Mouse (Mus musculus) liver, adult (tissue): ENCODE measurements around the gene Lsamp.

Source experiments
- GATA4 ChIP-seq: IDR thresholded peaks from 2 replicates; pipeline ENCODE4 v1.6.1; 2014; ENCODE audit warnings: mild to moderate bottlenecking, low read length; ENCODE audit not compliant: insufficient replicate concordance

Gene Lsamp

GRCm38 (mm10) chr16:40187987-40188590 is 203.9 kb downstream of the Lsamp start:
- no peak for TF ChIP-seq GATA4

- TF ChIP-seq GATA4: no peak
Measured at GRCm38 (mm10) chr16:40194401-40194800, 210.2 kb downstream of the Lsamp start.

GRCm38 (mm10) chr16:40194839-40195238 is 210.7 kb downstream of the Lsamp start:
- no peak for TF ChIP-seq GATA4

- no peak for TF ChIP-seq GATA4
Measured at GRCm38 (mm10) chr16:40228627-40229026, 244.5 kb downstream of the Lsamp start.

- no peak for TF ChIP-seq GATA4
Measured at GRCm38 (mm10) chr16:40233066-40233465, 248.9 kb downstream of the Lsamp start.

- no peak for TF ChIP-seq GATA4
Measured at GRCm38 (mm10) chr16:40234151-40234895, 250.2 kb downstream of the Lsamp start.

- no peak for TF ChIP-seq GATA4
Measured at GRCm38 (mm10) chr16:40271859-40272258, 287.7 kb downstream of the Lsamp start.

- TF ChIP-seq GATA4: no peak
Measured at GRCm38 (mm10) chr16:40290132-40290531, 306.0 kb downstream of the Lsamp start.

- no peak for TF ChIP-seq GATA4
Measured at GRCm38 (mm10) chr16:40294296-40294882, 310.2 kb downstream of the Lsamp start.

- TF ChIP-seq GATA4: no peak
Measured at GRCm38 (mm10) chr16:40295240-40295639, 311.1 kb downstream of the Lsamp start.

- no peak for TF ChIP-seq GATA4
Measured at GRCm38 (mm10) chr16:40307666-40308065, 323.5 kb downstream of the Lsamp start.

- TF ChIP-seq GATA4: no peak
Measured at GRCm38 (mm10) chr16:40316199-40316598, 332.0 kb downstream of the Lsamp start.

GRCm38 (mm10) chr16:40324811-40325210 is 340.6 kb downstream of the Lsamp start:
- TF ChIP-seq GATA4: no peak

GRCm38 (mm10) chr16:40328249-40328820 is 344.2 kb downstream of the Lsamp start:
- no peak for TF ChIP-seq GATA4

GRCm38 (mm10) chr16:40369677-40370076 is 385.5 kb downstream of the Lsamp start:
- TF ChIP-seq GATA4: no peak

GRCm38 (mm10) chr16:40371291-40371690 is 387.1 kb downstream of the Lsamp start:
- no peak for TF ChIP-seq GATA4
